Mouse (Mus musculus): Measurements from ENCODE around the gene Slc6a3. TPM values are rescaled to one million over a fixed set of nuclear protein-coding genes. Genes with fewer than 3 reads are reported as not detected.

Slc6a3 gene
- total RNA-seq, 1 experiment from 2014 or later: not detected

Other genes with a start within 250 kb of the Slc6a3 start
- gene Mrpl36, start 208.2 kb upstream of the Slc6a3 start, total RNA-seq (2017): 31.8 and 32.6 TPM in 2 replicates
- 71.9 and 91.8 TPM in 2 replicates for gene Ndufs6, start 208.2 kb upstream of the Slc6a3 start, total RNA-seq (2017)
- 19.4 and 22.5 TPM in 2 replicates for gene Lpcat1, start 69.5 kb upstream of the Slc6a3 start, total RNA-seq (2017)
- gene Clptm1l, start 67.3 kb downstream of the Slc6a3 start, total RNA-seq (2017): 52.8 and 81.4 TPM in 2 replicates
- 3.4 and 3.6 TPM in 2 replicates for gene Tert, start 90.2 kb downstream of the Slc6a3 start, total RNA-seq (2017)
- not detected in 2 replicates for gene Slc6a18, start 141.3 kb downstream of the Slc6a3 start, total RNA-seq (2017)
- 0.06 TPM in 1 of 2 replicates, not detected in the other for gene Slc6a19, start 168.1 kb downstream of the Slc6a3 start, total RNA-seq (2017)
- gene Slc12a7, start 196.3 kb downstream of the Slc6a3 start, total RNA-seq (2017): 11.8 and 19.2 TPM in 2 replicates

Measured in hematopoietic stem cell, adult 5-6 weeks (primary cell).